Mouse (Mus musculus): Measurements from ENCODE around the gene H1f0.
A peak's percentile ranks its signal among the peaks of the same experiment; 100 is the strongest.

H1f0 gene

DNA sequence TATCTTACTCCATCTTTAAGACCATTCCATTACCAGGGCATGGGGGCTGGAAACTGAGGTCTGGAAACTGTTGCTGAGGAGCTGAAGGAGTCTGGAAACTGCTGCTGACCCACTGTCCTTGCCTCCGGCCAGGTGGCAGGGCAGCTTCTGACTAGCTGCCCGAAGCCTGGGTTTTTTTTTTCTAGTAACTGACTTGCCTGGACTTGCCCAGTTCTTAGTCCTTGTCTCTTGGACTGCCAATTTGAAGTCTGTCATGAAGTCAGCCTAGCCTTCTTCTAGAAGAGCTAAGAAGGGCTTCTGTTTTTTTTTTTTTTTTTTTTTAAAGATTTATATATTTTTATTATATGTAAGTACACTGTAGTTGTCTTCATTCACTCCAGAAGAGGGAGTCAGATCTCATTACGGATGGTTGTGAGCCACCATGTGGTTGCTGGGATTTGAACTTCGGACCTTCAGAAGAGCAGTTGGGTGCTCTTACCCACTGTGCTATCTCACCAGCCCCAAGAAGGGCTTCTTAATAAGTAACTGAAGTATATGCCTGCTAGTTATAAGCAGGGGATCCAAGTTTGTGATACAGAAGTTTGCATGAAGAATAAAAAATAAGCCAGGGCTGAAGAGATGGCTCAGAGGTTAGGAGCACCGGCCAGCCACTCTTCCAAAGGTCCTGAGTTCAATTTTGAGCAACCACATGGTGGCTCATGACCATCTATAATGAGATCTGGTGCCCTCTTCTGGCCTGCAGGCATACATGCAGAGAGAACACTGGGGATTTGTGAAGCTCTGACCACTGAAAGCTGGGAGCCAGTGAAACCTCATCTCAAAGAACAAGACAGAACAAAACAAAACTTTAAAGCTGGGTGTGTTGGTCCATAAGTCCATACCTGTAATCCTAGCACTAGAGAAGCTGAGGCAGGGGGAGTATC, 43.1 kb downstream of the H1f0 start:
- DNase-seq (ENCODE audit: low spot score) = no peak

DNA sequence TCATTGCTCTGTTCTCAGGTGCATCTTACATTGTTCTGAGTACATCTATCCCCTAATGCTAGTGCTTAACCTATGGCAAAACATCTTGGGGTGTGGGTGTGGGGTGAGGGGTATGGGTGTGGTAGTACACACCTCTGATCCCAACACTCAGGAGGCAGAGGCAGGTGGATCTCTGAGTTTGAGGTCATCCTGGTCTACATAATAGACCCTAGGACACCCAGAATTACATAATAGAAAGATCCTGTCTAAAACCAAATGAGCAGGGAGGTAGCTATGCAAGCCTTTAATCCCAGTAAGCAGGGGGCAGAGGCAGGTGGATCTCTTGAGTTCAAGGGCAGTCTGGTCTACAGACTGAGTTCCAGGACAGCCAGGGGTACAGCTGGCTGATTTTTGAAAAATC, 45.5 kb downstream of the H1f0 start:
- DNase-seq (ENCODE audit: low spot score) = no peak

DNA sequence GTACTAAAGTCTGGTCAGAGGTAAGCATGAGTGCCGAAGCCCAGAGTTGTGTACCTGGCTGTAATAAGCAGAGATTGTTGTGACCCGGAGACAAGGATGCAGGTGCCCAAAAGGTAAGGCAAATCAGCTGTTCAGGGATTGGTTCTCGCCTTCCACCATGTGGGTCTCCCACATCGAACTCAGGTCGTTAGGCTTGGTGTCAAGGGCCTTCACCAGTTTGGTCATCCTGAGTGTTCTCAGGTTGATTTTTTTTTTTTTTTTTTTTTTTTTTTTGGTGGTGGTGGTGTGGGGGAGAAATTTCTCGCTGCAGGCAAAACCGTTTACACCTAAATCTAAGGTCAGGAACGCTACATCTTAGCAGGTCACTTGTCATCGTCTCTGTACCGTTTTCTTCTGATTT, 46.2 kb downstream of the H1f0 start:
- no peak for DNase-seq (ENCODE audit: low spot score)

DNA sequence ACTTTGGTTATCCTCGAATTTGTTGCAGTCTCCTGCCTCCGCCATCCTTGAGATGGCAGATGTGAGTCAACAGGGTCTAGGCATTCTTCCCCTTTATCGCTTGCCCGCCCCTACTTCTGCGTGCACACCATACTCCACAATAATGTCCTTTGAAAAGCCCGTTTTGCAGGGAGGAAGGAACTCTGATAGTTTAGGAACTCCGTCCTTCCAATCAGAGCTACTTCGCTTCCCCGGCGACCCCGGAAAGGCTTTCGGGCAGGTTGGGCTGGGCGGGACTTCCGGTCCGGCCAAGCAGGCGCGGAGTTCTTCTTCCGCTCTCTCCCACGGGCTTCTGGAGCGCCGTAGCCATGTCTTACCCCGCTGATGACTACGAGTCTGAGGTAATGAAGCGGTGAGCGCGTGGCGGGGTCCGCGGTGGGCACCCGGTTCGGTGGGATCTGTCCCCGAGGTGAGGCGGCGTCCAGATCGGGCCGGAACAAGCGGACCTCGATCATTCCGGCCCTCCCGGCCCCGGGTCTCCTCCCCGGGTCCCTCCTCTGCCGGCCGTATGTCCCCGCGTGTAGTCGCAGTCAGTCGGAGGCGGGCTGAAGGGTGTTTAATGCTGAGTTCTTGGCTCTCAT, 46.8 kb downstream of the H1f0 start, which contains the start of gene Eif3l:
Eif3l (plus strand) TSS at position 267 of the 620 bp plus-strand sequence.
- peak; percentile 89 for DNase-seq (ENCODE audit: low spot score)

DNA sequence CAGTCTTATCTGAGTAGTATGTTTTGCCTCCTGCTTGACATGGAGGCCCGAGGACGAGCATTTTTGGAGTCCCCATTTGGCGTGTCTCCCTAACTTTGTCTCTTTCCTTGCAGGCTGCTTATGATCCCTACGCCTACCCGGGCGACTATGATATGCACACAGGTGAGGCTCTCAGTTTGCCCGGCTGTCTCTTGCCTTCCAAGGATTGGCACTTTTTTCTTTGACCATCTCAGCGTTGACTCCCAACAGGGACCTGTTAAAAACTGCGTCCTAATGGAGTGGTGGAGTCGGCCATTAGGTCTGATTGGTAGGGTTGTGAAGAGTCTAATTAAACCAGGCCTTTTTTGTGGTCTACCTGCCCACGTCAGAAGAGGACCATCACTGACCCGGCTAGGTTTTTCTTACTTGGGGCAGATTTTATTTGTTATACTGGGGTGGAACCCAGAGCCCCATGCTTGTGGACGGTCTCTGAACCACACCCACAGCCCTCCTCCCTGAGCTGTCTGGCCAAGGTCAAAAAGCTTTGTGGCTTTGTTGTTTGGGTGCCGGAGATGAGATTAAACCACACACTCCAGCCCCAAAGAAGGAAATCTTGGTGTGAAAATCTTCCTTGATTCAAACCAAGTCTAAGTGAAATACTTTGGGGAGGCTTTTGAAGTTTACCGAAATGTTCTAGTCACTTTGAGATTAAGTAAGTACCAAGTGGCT, 47.6 kb downstream of the H1f0 start:
- no peak for DNase-seq (ENCODE audit: low spot score)

DNA sequence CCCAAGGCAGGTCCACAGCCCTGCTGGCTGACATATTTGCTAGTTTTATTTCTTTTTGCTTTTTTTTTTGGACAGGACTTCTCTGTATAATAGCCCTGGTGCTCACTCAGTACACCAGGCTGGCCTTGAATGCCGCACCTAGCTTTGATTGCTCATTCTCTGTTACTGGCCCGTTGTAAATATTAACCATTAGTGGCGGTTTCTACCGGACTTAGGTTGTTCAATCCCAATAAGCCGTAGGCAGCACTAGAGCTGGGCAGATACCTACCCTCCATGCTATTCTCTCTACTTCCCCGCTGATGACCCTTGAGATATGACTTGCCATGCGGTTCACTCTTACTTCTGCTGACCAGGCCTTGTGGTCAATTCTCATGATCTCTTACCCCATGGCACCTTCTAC, 51.3 kb downstream of the H1f0 start:
- DNase-seq (ENCODE audit: low spot score) = no peak

Measured in testis, postnatal 14 days (tissue).